In genomic region chr6:119009526-119009925, GRCm38 (mm10) we compare ENCODE assay signal across 18 mouse cellular contexts.
DNase-seq lines count a peak whose midpoint lies in the region; ATAC-seq and TF ChIP-seq lines count a peak whose summit lies in the region.
"Had no signal": no experiment of that assay in that cellular context is flagged by ENCODE, and none has a peak within 500 bp of the region (broad histone marks: within the 10 kb centered on the region; RNA-seq: fewer than 3 reads in every experiment).

No protein-coding gene starts in this region.

- TF ChIP-seq POLR2A in cerebellum, adult 2 months (IDR thresholded peaks at IDR 0.05; ENCODE audit: borderline replicate concordance, insufficient read depth, low read length), result no peak

- 31% methylated on average over 7 of the region's 7 CpGs for WGBS in cerebellum, adult 2 months
- WGBS in embryonic facial prominence, embryonic 13.5 days, result 84% methylated on average over 7 of the region's 7 CpGs
- WGBS in liver, embryonic 16.5 days (ENCODE audit: insufficient replicate concordance), result 88% methylated on average over 7 of the region's 7 CpGs

- no peak overlapping the region for H3K4me2 ChIP-seq in embryonic facial prominence, embryonic 13.5 days
- H3K4me2 ChIP-seq in liver, embryonic 16.5 days (ENCODE audit: low read depth, low read length), result peak overlapping the region; percentile 42
- H3K4me2 ChIP-seq: forebrain, embryonic 15.5 days; heart, embryonic 13.5 days; neural tube, embryonic 12.5 days had no signal

- H3K27me3 ChIP-seq in erythroblast, embryonic 14.5 days (ENCODE audit: control insufficient read depth), result no peaks in the 10 kb centered on the region
- no peaks in the 10 kb centered on the region for H3K27me3 ChIP-seq in cerebellum, adult 2 months (ENCODE audit: control insufficient read depth, insufficient read depth, low read length)
- no peaks in the 10 kb centered on the region for H3K27me3 ChIP-seq in embryonic facial prominence, embryonic 13.5 days
- H3K27me3 ChIP-seq in liver, embryonic 16.5 days (ENCODE audit: control insufficient read depth, insufficient read depth, low read depth, low read length), result no peaks in the 10 kb centered on the region
- H3K27me3 ChIP-seq: forebrain, embryonic 15.5 days; heart, embryonic 13.5 days; neural tube, embryonic 12.5 days had no signal

- peaks cover 59% of the 10 kb centered on the region for H3K36me3 ChIP-seq in erythroblast, embryonic 14.5 days (ENCODE audit: control insufficient read depth)
- H3K36me3 ChIP-seq in embryonic facial prominence, embryonic 13.5 days, result no peaks in the 10 kb centered on the region
- no peaks in the 10 kb centered on the region for H3K36me3 ChIP-seq in liver, embryonic 16.5 days (ENCODE audit: control insufficient read depth, insufficient read depth)
- H3K36me3 ChIP-seq: forebrain, embryonic 15.5 days; heart, embryonic 13.5 days; neural tube, embryonic 12.5 days had no signal

- TF ChIP-seq CTCF in cerebellum, adult 2 months (IDR thresholded peaks at IDR 0.05; ENCODE audit: borderline replicate concordance, insufficient read depth, low read depth, low read length), result no peak

- H3K4me1 ChIP-seq in erythroblast, embryonic 14.5 days (ENCODE audit: control insufficient read depth), result peaks cover 62% of the 10 kb centered on the region
- H3K4me1 ChIP-seq in cerebellum, adult 2 months (ENCODE audit: control insufficient read depth, insufficient read depth, low read length), result peaks cover 8% of the 10 kb centered on the region
- peaks cover 11% of the 10 kb centered on the region for H3K4me1 ChIP-seq in embryonic facial prominence, embryonic 13.5 days
- peaks cover 27% of the 10 kb centered on the region for H3K4me1 ChIP-seq in liver, embryonic 16.5 days (ENCODE audit: control insufficient read depth, low read depth, low read length)
- H3K4me1 ChIP-seq: forebrain, embryonic 15.5 days had no signal

- no peaks in the 10 kb centered on the region for H3K9me3 ChIP-seq in erythroblast, embryonic 14.5 days (ENCODE audit: control insufficient read depth, low read length)
- no peaks in the 10 kb centered on the region for H3K9me3 ChIP-seq in embryonic facial prominence, embryonic 13.5 days
- no peaks in the 10 kb centered on the region for H3K9me3 ChIP-seq in liver, embryonic 16.5 days (replicated peaks; ENCODE audit: control insufficient read depth, low read length)
- H3K9me3 ChIP-seq: forebrain, embryonic 15.5 days; heart, embryonic 13.5 days; neural tube, embryonic 12.5 days had no signal

- H3K4me3 ChIP-seq in erythroblast, embryonic 14.5 days (replicated peaks), result peak overlapping the region; percentile 71
- H3K4me3 ChIP-seq in cerebellum, adult 2 months (replicated peaks; ENCODE audit: insufficient read depth, low read depth, low read length), result no peak overlapping the region
- no peak overlapping the region for H3K4me3 ChIP-seq in embryonic facial prominence, embryonic 13.5 days
- H3K4me3 ChIP-seq in liver, embryonic 16.5 days (ENCODE audit: low read depth, low read length), result peak overlapping the region; percentile 25
- H3K4me3 ChIP-seq: forebrain, embryonic 15.5 days; heart, embryonic 13.5 days; neural tube, embryonic 12.5 days had no signal

- ATAC-seq in erythroblast, adult 5-6 weeks (replicated peaks; ENCODE audit: low FRiP score, poor library complexity, severe bottlenecking), result no peak
- no peak for ATAC-seq in embryonic facial prominence, embryonic 13.5 days (ENCODE audit: insufficient number of reproducible peaks, insufficient read depth, low FRiP score, low TSS enrichment, low read depth)
- no peak for ATAC-seq in liver, embryonic 16.5 days (ENCODE audit: low read depth)
- ATAC-seq: forebrain, embryonic 15.5 days; hindbrain, embryonic 16.5 days had no signal

- peak; percentile 58 to 68 for DNase-seq in cerebellum, adult 2 months
- no peak for DNase-seq in layer of hippocampus, adult 9-11 months
- no peak for DNase-seq in right cerebral cortex, postnatal 4 days
- DNase-seq: gastrocnemius, postnatal 36 days; heart, postnatal 4 days; kidney, adult 11 months; kidney, postnatal 10 days; lung, adult 18-20 months; lung, postnatal 36 days; thymus, postnatal 14 days had no signal

- H3K9ac ChIP-seq in embryonic facial prominence, embryonic 13.5 days, result no peak overlapping the region
- no peak overlapping the region for H3K9ac ChIP-seq in liver, embryonic 16.5 days (ENCODE audit: low read depth, low read length)
- H3K9ac ChIP-seq: forebrain, embryonic 15.5 days; heart, embryonic 13.5 days; neural tube, embryonic 12.5 days had no signal

- peak overlapping the region; percentile 19; the same call in 1 of the 2 replicates for H3K27ac ChIP-seq in cerebellum, adult 2 months (ENCODE audit: insufficient read depth, low read length)
- H3K27ac ChIP-seq in embryonic facial prominence, embryonic 13.5 days, result peak overlapping the region; percentile 34; the same call in 1 of the 2 replicates
- H3K27ac ChIP-seq in liver, embryonic 16.5 days (ENCODE audit: low read length), result no peak overlapping the region
- H3K27ac ChIP-seq: forebrain, embryonic 15.5 days; heart, embryonic 13.5 days; neural tube, embryonic 12.5 days had no signal

Comparison
In these comparisons a context has a peak if more than half of its experiments do, and no peak if none do; other contexts are left out.
1. H3K4me3 ChIP-seq: peak in erythroblast, embryonic 14.5 days (single experiment) and liver, embryonic 16.5 days (single experiment); none in cerebellum, adult 2 months (single experiment) and embryonic facial prominence, embryonic 13.5 days (single experiment).
2. DNase-seq: peak in cerebellum, adult 2 months (2 of 2); none in layer of hippocampus, adult 9-11 months (single experiment) and right cerebral cortex, postnatal 4 days (single experiment).